Mouse (Mus musculus): ENCODE measurements around the gene Ddi2. TPM values are rescaled to one million over a fixed set of nuclear protein-coding genes. Genes with fewer than 3 reads are reported as not detected.

Gene Ddi2
- polyA plus RNA-seq (2015; fragmentation: Illumina TruSeq; extraction: RNeasy Lipid Tissue Mini Kit (QIAGEN cat#74804); ENCODE audit: insufficient read depth, low replicate concordance) = 37.2 TPM

GRCm38 (mm10) chr4:141722731-141723672 is at the start of gene Ddi2:
Ddi2 (minus strand) TSS chr4:141723419.

DNA sequence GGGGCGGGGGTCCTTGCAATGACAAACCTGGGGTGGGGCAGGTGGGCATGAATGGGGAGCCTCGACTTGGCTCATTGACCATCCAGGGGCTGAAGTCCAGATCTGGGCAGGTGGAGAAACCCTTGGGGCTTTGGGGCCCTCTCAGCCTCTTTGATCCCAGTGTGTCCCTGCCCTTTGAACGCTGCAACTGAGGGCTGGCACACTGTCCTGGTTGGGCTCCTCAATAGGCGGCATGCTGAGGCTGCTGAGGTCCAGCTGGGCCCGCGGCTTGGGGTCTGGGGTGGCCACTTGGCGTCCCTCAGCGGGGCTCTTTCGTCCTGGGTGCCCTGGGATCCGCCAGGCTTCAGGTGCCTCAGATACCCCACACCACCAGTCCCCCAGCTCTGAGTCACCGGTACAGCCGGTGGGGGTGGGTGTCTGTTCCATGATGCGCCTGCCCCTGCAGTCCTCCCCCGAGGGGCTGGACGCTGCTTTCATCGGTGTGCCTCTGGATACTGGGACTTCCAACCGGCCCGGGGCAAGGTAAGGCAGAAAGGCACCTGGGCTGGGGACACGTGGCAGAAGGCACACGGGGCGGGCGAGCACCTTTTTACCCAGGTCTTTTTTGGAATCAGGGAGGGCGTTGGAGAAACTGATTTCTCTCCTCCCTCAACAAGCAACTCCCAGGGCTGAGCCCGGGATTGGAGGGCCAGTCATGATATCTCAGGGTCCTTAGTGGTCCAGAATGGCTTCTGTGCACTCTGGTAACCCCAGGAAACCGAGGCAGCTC is 23.5 kb upstream of the Ddi2 start, which contains the start of gene Agmat:
TSS of gene Agmat (plus strand) at position 95 of the 769 bp plus-strand sequence.

GRCm38 (mm10) chr4:141685499-141685898 is 37.7 kb downstream of the Ddi2 start, which contains the start of gene Rsc1a1:
Rsc1a1 (minus strand) TSS chr4:141685599.

DNA sequence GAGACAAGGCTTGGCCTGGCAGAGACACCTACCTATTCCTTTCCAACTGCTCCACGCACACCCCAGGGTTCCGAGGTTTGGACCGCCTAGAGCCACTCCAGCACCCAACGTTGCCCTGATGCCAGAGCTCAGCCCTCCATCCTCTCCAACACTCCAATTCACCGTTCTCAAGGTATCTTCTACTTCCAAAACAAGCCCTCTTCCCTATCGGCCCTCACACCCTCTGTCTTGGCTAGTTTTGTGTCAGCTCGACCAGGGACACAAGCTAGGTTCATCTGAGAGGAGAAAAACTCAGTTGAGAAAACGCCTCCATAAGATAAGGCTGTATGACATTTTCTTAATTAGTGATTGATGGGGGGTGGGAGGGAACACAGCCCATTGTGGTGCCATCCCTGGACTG is 58.4 kb downstream of the Ddi2 start, which contains the start of gene Plekhm2:
TSS of gene Plekhm2 (minus strand) at position 101 of the 400 bp plus-strand sequence.

Other genes with a start within 250 kb of the Ddi2 start
- gene Spen, start 184.8 kb downstream of the Ddi2 start, polyA plus RNA-seq (2015; fragmentation: Illumina TruSeq; extraction: RNeasy Lipid Tissue Mini Kit (QIAGEN cat#74804); ENCODE audit: insufficient read depth, low replicate concordance) = 10.1 TPM
- 9.3 TPM for gene Fblim1, start 117.3 kb downstream of the Ddi2 start, polyA plus RNA-seq (2015; fragmentation: Illumina TruSeq; extraction: RNeasy Lipid Tissue Mini Kit (QIAGEN cat#74804); ENCODE audit: insufficient read depth, low replicate concordance)
- 0.28 TPM for gene Tmem82, start 104.8 kb downstream of the Ddi2 start, polyA plus RNA-seq (2015; fragmentation: Illumina TruSeq; extraction: RNeasy Lipid Tissue Mini Kit (QIAGEN cat#74804); ENCODE audit: insufficient read depth, low replicate concordance)
- gene Slc25a34, start 99.6 kb downstream of the Ddi2 start, polyA plus RNA-seq (2015; fragmentation: Illumina TruSeq; extraction: RNeasy Lipid Tissue Mini Kit (QIAGEN cat#74804); ENCODE audit: insufficient read depth, low replicate concordance) = 0.11 TPM
- 18.0 TPM for gene Plekhm2, start 58.5 kb downstream of the Ddi2 start, polyA plus RNA-seq (2015; fragmentation: Illumina TruSeq; extraction: RNeasy Lipid Tissue Mini Kit (QIAGEN cat#74804); ENCODE audit: insufficient read depth, low replicate concordance)
- 11.3 TPM for gene Rsc1a1, start 37.8 kb downstream of the Ddi2 start, polyA plus RNA-seq (2015; fragmentation: Illumina TruSeq; extraction: RNeasy Lipid Tissue Mini Kit (QIAGEN cat#74804); ENCODE audit: insufficient read depth, low replicate concordance)
- not detected for gene Agmat, start 23.3 kb upstream of the Ddi2 start, polyA plus RNA-seq (2015; fragmentation: Illumina TruSeq; extraction: RNeasy Lipid Tissue Mini Kit (QIAGEN cat#74804); ENCODE audit: insufficient read depth, low replicate concordance)
- 10.4 TPM for gene Dnajc16, start 67.5 kb upstream of the Ddi2 start, polyA plus RNA-seq (2015; fragmentation: Illumina TruSeq; extraction: RNeasy Lipid Tissue Mini Kit (QIAGEN cat#74804); ENCODE audit: insufficient read depth, low replicate concordance)
- 27.7 TPM for gene Casp9, start 70.2 kb upstream of the Ddi2 start, polyA plus RNA-seq (2015; fragmentation: Illumina TruSeq; extraction: RNeasy Lipid Tissue Mini Kit (QIAGEN cat#74804); ENCODE audit: insufficient read depth, low replicate concordance)
- 7.5 TPM for gene Cela2a, start 102.7 kb upstream of the Ddi2 start, polyA plus RNA-seq (2015; fragmentation: Illumina TruSeq; extraction: RNeasy Lipid Tissue Mini Kit (QIAGEN cat#74804); ENCODE audit: insufficient read depth, low replicate concordance)
- not detected for gene Ctrc, start 122.9 kb upstream of the Ddi2 start, polyA plus RNA-seq (2015; fragmentation: Illumina TruSeq; extraction: RNeasy Lipid Tissue Mini Kit (QIAGEN cat#74804); ENCODE audit: insufficient read depth, low replicate concordance)
- 34.5 TPM for gene Efhd2, start 151.5 kb upstream of the Ddi2 start, polyA plus RNA-seq (2015; fragmentation: Illumina TruSeq; extraction: RNeasy Lipid Tissue Mini Kit (QIAGEN cat#74804); ENCODE audit: insufficient read depth, low replicate concordance)